Mouse (Mus musculus) midbrain, embryonic 15.5 days (tissue): ENCODE measurements around the gene Vps39. TPM values are rescaled to one million over a fixed set of nuclear protein-coding genes. Genes with fewer than 3 reads are reported as not detected.
A peak's percentile ranks its signal among the peaks of the same experiment; 100 is the strongest.

ENCODE experiments used
- ATAC-seq: fragments of 200-750 bp; cut with Nextera tagmentation; replicated peaks from 2 replicates; pipeline ENCODE4 v1.8.0; 2017; ENCODE audit warnings: moderate TSS enrichment
- H3K27ac ChIP-seq: fragments of 300-500 bp; sonication (generic); 2 replicates; pipeline ENCODE4 v1.5.1; 2015; ENCODE audit warnings: mild to moderate bottlenecking, inconsistent platforms
- H3K27me3 ChIP-seq: fragments of 300-500 bp; sonication (generic); replicated peaks from 2 replicates; pipeline ENCODE4 v1.6.1; 2015; ENCODE audit warnings: inconsistent platforms
- H3K36me3 ChIP-seq: fragments of 300-500 bp; sonication (generic); replicated peaks from 2 replicates; pipeline ENCODE4 v1.6.1; 2015; ENCODE audit warnings: inconsistent platforms
- H3K4me1 ChIP-seq: fragments of 300-500 bp; sonication (generic); 2 replicates; pipeline ENCODE4 v1.6.1; 2015; ENCODE audit warnings: inconsistent platforms
- H3K4me2 ChIP-seq: fragments of 300-500 bp; sonication (generic); 2 replicates; pipeline ENCODE4 v1.6.1; 2015; ENCODE audit warnings: inconsistent platforms, mild to moderate bottlenecking, moderate library complexity
- H3K4me3 ChIP-seq: fragments of 300-500 bp; sonication (generic); 2 replicates; pipeline ENCODE4 v1.5.1; 2015; ENCODE audit warnings: mild to moderate bottlenecking, inconsistent platforms
- H3K9ac ChIP-seq: fragments of 300-500 bp; sonication (generic); 2 replicates; pipeline ENCODE4 v1.6.1; 2015; ENCODE audit warnings: mild to moderate bottlenecking, inconsistent platforms
- H3K9me3 ChIP-seq: fragments of 300-500 bp; sonication (generic); 2 replicates; pipeline ENCODE4 v1.6.1; 2016; ENCODE audit warnings: inconsistent platforms
- WGBS: fragments of 180-500 bp; shearing (Covaris S2); methylation state at CpG from one replicate; pipeline ENCODE4 v1.1.7; 2015; ENCODE audit warnings: mixed read lengths; 5-methylcytosine and 5-hydroxymethylcytosine counted together
- polyA plus RNA-seq: library from polyadenylated mRNA; unstranded; fragments of >200 nt; fragmentation: Nextera tagmentation; extraction: Ambion mirVana; gene quantifications from 2 replicates; pipeline ENCODE4 v1.2.1, GENCODE M21; 2015

Gene Vps39
- polyA plus RNA-seq, 1 experiment from 2014 or later = 49.0 TPM

- Histone ChIP-seq H3K27me3 (no peaks in the 10 kb centered on the region), H3K9me3 (no peaks in the 10 kb centered on the region), H3K36me3 (no peaks in the 10 kb centered on the region), H3K4me1 (no peaks in the 10 kb centered on the region), H3K4me3 (no peak within 1 kb of the TSS), H3K27ac (no peak within 1 kb of the TSS), H3K9ac (no peak within 1 kb of the TSS), H3K4me2 (no peak within 1 kb of the TSS)
- ATAC-seq = no peak
- 78% methylated on average over 5 of the region's 5 CpGs for WGBS
Observed at GRCm38 (mm10) chr2:120288995-120289394, 63.9 kb downstream of the Vps39 start, which contains the start of gene Pla2g4d. TSS of gene Pla2g4d (minus strand) at chr2:120289197.

- no peak for ATAC-seq
- WGBS = 87% methylated on average over 3 of the region's 3 CpGs
Observed at GRCm38 (mm10) chr2:120288401-120288800, 64.5 kb downstream of the Vps39 start.

GRCm38 (mm10) chr2:120285639-120286038 is 67.3 kb downstream of the Vps39 start:
- 77% methylated on average over 4 of the region's 4 CpGs for WGBS

More at GRCm38 (mm10) chr2:120288401-120288800, 64.5 kb downstream of the Vps39 start:
- no peaks in the 10 kb centered on the region for H3K4me1 ChIP-seq
- no peak overlapping the region for H3K9ac ChIP-seq
- no peak overlapping the region for H3K27ac ChIP-seq
- H3K27me3 ChIP-seq = no peaks in the 10 kb centered on the region
- H3K9me3 ChIP-seq = no peaks in the 10 kb centered on the region
- H3K36me3 ChIP-seq = no peaks in the 10 kb centered on the region
- no peak overlapping the region for H3K4me3 ChIP-seq
- no peak overlapping the region for H3K4me2 ChIP-seq

GRCm38 (mm10) chr2:120284705-120285104 is 68.2 kb downstream of the Vps39 start:
- no peak overlapping the region for H3K4me2 ChIP-seq
- ATAC-seq = no peak
- H3K4me3 ChIP-seq = no peak overlapping the region
- H3K36me3 ChIP-seq = no peaks in the 10 kb centered on the region
- no peak overlapping the region for H3K27ac ChIP-seq
- H3K4me1 ChIP-seq = no peaks in the 10 kb centered on the region
- no peaks in the 10 kb centered on the region for H3K9me3 ChIP-seq
- no peak overlapping the region for H3K9ac ChIP-seq
- no peaks in the 10 kb centered on the region for H3K27me3 ChIP-seq

More at GRCm38 (mm10) chr2:120285639-120286038, 67.3 kb downstream of the Vps39 start:
- H3K27ac ChIP-seq = no peak overlapping the region
- no peak overlapping the region for H3K9ac ChIP-seq
- no peak for ATAC-seq
- H3K36me3 ChIP-seq = no peaks in the 10 kb centered on the region
- no peaks in the 10 kb centered on the region for H3K9me3 ChIP-seq
- no peak overlapping the region for H3K4me3 ChIP-seq
- H3K27me3 ChIP-seq = no peaks in the 10 kb centered on the region
- no peak overlapping the region for H3K4me2 ChIP-seq
- no peaks in the 10 kb centered on the region for H3K4me1 ChIP-seq

DNA sequence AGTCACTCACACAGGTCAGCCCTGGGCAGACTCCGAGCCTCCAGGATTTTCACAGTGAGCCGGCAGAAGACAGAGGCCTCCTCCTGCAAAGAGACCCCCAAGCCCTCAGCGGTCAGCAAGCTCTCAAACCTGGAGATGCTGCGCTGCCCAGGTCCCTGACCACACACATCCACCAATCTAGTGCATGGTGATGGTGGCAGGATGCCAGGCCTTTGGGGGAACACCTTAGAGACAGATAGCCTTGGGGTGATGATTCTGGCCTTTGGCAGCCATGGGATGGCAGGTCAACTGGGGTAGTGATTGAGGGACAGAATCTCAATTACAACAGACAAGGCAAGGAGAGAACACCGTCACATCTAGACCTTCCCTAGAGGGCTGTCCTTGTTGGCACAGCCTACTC is 68.8 kb downstream of the Vps39 start:
- Histone ChIP-seq H3K9ac (no peak overlapping the region), H3K4me2 (no peak overlapping the region), H3K27ac (no peak overlapping the region), H3K27me3 (no peaks in the 10 kb centered on the region), H3K9me3 (no peaks in the 10 kb centered on the region), H3K4me3 (no peak overlapping the region), H3K4me1 (no peaks in the 10 kb centered on the region), H3K36me3 (no peaks in the 10 kb centered on the region)
- WGBS = 76% methylated on average over 5 of the region's 5 CpGs
- ATAC-seq = no peak

GRCm38 (mm10) chr2:120283550-120283949 is 69.4 kb downstream of the Vps39 start:
- Histone ChIP-seq H3K27me3 (no peaks in the 10 kb centered on the region), H3K4me2 (no peak overlapping the region), H3K9me3 (no peaks in the 10 kb centered on the region), H3K36me3 (no peaks in the 10 kb centered on the region), H3K4me3 (no peak overlapping the region), H3K9ac (no peak overlapping the region), H3K27ac (no peak overlapping the region), H3K4me1 (no peaks in the 10 kb centered on the region)
- WGBS = 62% methylated on average over 6 of the region's 6 CpGs
- no peak for ATAC-seq

- Histone ChIP-seq H3K27ac (no peak overlapping the region), H3K4me3 (no peak overlapping the region), H3K4me2 (no peak overlapping the region), H3K9me3 (no peaks in the 10 kb centered on the region), H3K4me1 (no peaks in the 10 kb centered on the region), H3K36me3 (no peaks in the 10 kb centered on the region), H3K9ac (no peak overlapping the region), H3K27me3 (no peaks in the 10 kb centered on the region)
- no peak for ATAC-seq
- 54% methylated on average over 3 of the region's 3 CpGs for WGBS
Observed at GRCm38 (mm10) chr2:120281221-120281620, 71.7 kb downstream of the Vps39 start.

DNA sequence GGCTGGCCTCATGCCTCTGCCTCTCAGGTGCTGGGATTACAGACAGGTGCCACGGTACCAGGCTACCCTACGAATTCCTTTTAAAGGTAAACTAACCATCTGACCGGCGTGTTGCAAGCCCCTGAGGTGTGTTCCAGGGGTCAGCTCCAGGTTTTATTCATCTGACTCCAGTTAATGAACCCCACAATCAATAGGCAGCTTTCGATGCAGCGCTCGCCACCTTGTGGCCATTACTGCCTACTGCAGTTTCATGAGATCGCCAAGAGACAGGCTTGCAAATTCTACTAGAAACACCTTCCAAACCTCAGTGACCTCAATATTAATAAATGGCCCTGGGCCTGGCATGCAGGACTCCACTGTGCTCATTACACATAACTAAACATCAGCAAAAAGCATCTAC is 73.0 kb downstream of the Vps39 start:
- H3K27me3 ChIP-seq = no peaks in the 10 kb centered on the region
- no peak overlapping the region for H3K9ac ChIP-seq
- H3K4me1 ChIP-seq = no peaks in the 10 kb centered on the region
- no peaks in the 10 kb centered on the region for H3K36me3 ChIP-seq
- H3K27ac ChIP-seq = no peak overlapping the region
- ATAC-seq = no peak
- 14% methylated on average over 8 of the region's 8 CpGs for WGBS
- no peaks in the 10 kb centered on the region for H3K9me3 ChIP-seq
- no peak overlapping the region for H3K4me3 ChIP-seq
- no peak overlapping the region for H3K4me2 ChIP-seq

GRCm38 (mm10) chr2:120276951-120277350 is 76.0 kb downstream of the Vps39 start:
- H3K4me3 ChIP-seq = no peak overlapping the region
- H3K36me3 ChIP-seq = no peaks in the 10 kb centered on the region
- H3K27ac ChIP-seq = no peak overlapping the region
- no peak overlapping the region for H3K4me2 ChIP-seq
- H3K27me3 ChIP-seq = no peaks in the 10 kb centered on the region
- no peaks in the 10 kb centered on the region for H3K9me3 ChIP-seq
- ATAC-seq = no peak
- H3K4me1 ChIP-seq = no peaks in the 10 kb centered on the region
- H3K9ac ChIP-seq = no peak overlapping the region
- WGBS = 81% methylated on average over 4 of the region's 4 CpGs

- ATAC-seq = no peak
- Histone ChIP-seq H3K9ac (no peak overlapping the region), H3K27me3 (no peaks in the 10 kb centered on the region), H3K4me1 (peaks cover 7% of the 10 kb centered on the region; the same call in 1 of the 2 replicates), H3K4me3 (no peak overlapping the region), H3K27ac (no peak overlapping the region), H3K9me3 (no peaks in the 10 kb centered on the region), H3K4me2 (0 out of 2 replicates have a peak overlapping the region, but pooled peaks have one; percentile 5), H3K36me3 (no peaks in the 10 kb centered on the region)
- WGBS = 6% methylated on average over 9 of the region's 9 CpGs
Observed at GRCm38 (mm10) chr2:120268635-120269034, 84.3 kb downstream of the Vps39 start.

Other genes starting within 250 kb of the Vps39 start
- gene Ehd4, start 198.5 kb downstream of the Vps39 start, polyA plus RNA-seq = 17.9 and 20.4 TPM in 2 replicates
- gene Pla2g4e, start 107.8 kb downstream of the Vps39 start, polyA plus RNA-seq = 5.1 and 5.3 TPM in 2 replicates
- gene Pla2g4d, start 63.9 kb downstream of the Vps39 start, polyA plus RNA-seq = 0.04 and 0.13 TPM in 2 replicates
- gene Pla2g4f, start 39.0 kb downstream of the Vps39 start, polyA plus RNA-seq = not detected in 2 replicates
- 9.2 and 9.7 TPM in 2 replicates for gene Ganc, start 50.8 kb upstream of the Vps39 start, polyA plus RNA-seq
- 5.7 and 6.6 TPM in 2 replicates for gene Tmem87a, start 51.0 kb upstream of the Vps39 start, polyA plus RNA-seq
- 0.50 and 1.2 TPM in 2 replicates for gene Capn3, start 102.9 kb upstream of the Vps39 start, polyA plus RNA-seq
- 43.6 and 49.3 TPM in 2 replicates for gene Zfp106, start 210.7 kb upstream of the Vps39 start, polyA plus RNA-seq
- gene Snap23, start 214.5 kb upstream of the Vps39 start, polyA plus RNA-seq = 15.2 TPM in 2 replicates